Mouse (Mus musculus): ENCODE results near the gene Rhoh. TPM values are rescaled to one million over a fixed set of nuclear protein-coding genes. Genes with fewer than 3 reads are reported as not detected.

The Rhoh gene
- total and polyA plus RNA-seq, 3 experiments: 12.1 to 22.1 (median 18.9) TPM

DNA sequence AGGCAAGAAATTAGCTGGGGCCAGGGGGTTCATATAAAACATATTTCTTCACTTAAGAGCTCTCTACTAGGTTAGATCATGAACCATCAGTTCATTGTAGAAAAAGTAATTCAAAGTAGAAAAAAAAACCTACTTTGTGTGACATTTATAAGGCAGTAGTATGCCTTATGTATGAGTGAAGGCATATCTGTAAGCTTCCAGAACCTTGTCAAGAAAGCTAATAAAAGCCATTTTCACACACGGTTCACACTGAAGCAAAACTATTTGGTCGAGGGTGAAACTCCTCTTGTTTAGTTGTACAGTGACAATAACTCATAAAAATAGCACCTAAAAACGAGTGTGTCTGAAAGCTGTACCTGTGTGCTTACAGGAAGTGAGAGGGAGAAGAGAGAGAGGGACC, 5.4 kb upstream of the Rhoh start:
- Histone ChIP-seq H3K79me2 (replicated peaks; ENCODE audit: control insufficient read depth, extremely low read depth, insufficient read depth, poor library complexity, severe bottlenecking) (no peaks in the 10 kb centered on the region), H3K9me3 (replicated peaks; ENCODE audit: low read length) (no peaks in the 10 kb centered on the region), H3K27ac (ENCODE audit: insufficient read depth, low read depth) (peak overlapping the region; percentile 71; the same call in 1 of the 2 replicates), H3K27me3 (replicated peaks) (no peaks in the 10 kb centered on the region), H3K36me3 (replicated peaks in 1 of 2; ENCODE audit: control insufficient read depth in 1 of 2, insufficient read depth in 1 of 2, low read length in 1 of 2) (no peaks in the 10 kb centered on the region), H3K4me1 (ENCODE audit: control insufficient read depth in 1 of 2, insufficient read depth in 2 of 2) (peaks cover 12 to 53% of the 10 kb centered on the region in 2 experiments), H3K9ac (ENCODE audit: insufficient read depth, low read depth) (no peak overlapping the region), H3K4me2 (ENCODE audit: insufficient read depth, low read depth, poor library complexity, severe bottlenecking) (peak overlapping the region; percentile 68; the same call in 1 of the 2 replicates), H3K4me3 (replicated peaks in 1 of 3; ENCODE audit: low read depth in 2 of 3, low read length in 2 of 3, poor library complexity in 1 of 3) (no peak overlapping the region)
- no peak for DNase-seq (ENCODE audit: extremely low read depth)
- in situ Hi-C loops (cut with MboI; ENCODE audit: low pct_ligation_motif_present, low pct_unique_long_range_greater_than_20kb, low sequenced_read_pairs) (no loop called here), dilution Hi-C loops (cut with MboI; ENCODE audit: extremely low pct_ligation_motif_present, extremely low pct_unique_long_range_greater_than_20kb, low sequenced_read_pairs) (no loop called here)
- TF ChIP-seq BHLHE40 (IDR thresholded peaks at IDR 0.05; ENCODE audit: low read depth, low read length) (no peak), SMC3 (IDR thresholded peaks at IDR 0.05; ENCODE audit: low read depth, low read length) (no peak), RAD21 (IDR thresholded peaks at IDR 0.05; ENCODE audit: low read depth, low read length) (no peak), MYC (IDR thresholded peaks at IDR 0.05; ENCODE audit: low read depth, low read length) (no peak)

DNA sequence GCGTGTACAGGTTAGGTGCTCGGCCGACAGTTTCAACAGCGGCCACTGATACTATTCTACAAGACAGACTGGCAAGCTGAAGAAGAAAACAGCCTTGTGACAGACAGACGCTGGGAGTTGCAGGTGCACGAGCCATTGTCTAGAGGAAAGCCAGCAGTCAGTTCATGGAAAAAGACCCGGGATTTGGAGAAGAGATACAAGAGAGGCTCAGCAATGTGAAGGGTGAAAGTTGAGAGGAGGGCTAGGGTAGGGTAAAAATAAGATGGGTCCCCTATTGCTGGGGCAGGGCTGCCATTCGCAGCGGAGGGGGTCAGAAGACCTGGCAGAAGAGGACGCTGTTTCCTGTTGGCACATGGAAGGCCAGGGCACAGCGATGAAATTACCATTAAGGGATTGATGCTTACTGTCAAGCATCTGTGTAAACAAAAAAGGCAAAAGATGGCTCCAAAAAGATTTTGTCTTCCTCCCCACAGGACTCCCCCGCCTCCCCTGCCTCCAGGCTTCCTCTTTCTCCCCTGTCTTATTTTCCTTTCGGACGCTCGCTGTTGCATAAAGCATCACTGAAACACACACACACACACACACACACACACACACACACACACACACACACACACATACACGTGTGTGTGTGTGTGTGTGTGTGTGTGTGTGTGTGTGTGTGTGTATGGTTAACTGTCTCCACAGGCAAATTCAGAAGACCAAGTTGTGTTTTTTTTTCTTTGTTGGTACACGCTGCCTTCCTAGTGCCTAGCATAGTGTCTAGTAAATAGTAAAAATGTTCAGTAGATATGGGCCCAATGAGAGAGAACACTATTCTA, 4.2 kb upstream of the Rhoh start:
- Histone ChIP-seq H3K79me2 (replicated peaks; ENCODE audit: control insufficient read depth, extremely low read depth, insufficient read depth, poor library complexity, severe bottlenecking) (no peaks in the 10 kb centered on the region), H3K9me3 (replicated peaks; ENCODE audit: low read length) (no peaks in the 10 kb centered on the region), H3K4me1 (ENCODE audit: control insufficient read depth in 1 of 2, insufficient read depth in 2 of 2) (peaks cover 18 to 65% of the 10 kb centered on the region in 2 experiments), H3K27ac (ENCODE audit: insufficient read depth, low read depth) (peak overlapping the region; percentile 71), H3K4me3 (replicated peaks in 1 of 3; ENCODE audit: low read depth in 2 of 3, low read length in 2 of 3, poor library complexity in 1 of 3) (no peak overlapping the region), H3K4me2 (ENCODE audit: insufficient read depth, low read depth, poor library complexity, severe bottlenecking) (peak overlapping the region; percentile 59), H3K9ac (ENCODE audit: insufficient read depth, low read depth) (peak overlapping the region; percentile 37), H3K27me3 (replicated peaks) (no peaks in the 10 kb centered on the region), H3K36me3 (replicated peaks in 1 of 2; ENCODE audit: control insufficient read depth in 1 of 2, insufficient read depth in 1 of 2, low read length in 1 of 2) (no peaks in the 10 kb centered on the region)
- dilution Hi-C loops (cut with MboI; ENCODE audit: extremely low pct_ligation_motif_present, extremely low pct_unique_long_range_greater_than_20kb, low sequenced_read_pairs) (no loop called here), in situ Hi-C loops (cut with MboI; ENCODE audit: low pct_ligation_motif_present, low pct_unique_long_range_greater_than_20kb, low sequenced_read_pairs) (no loop called here)
- DNase-seq (ENCODE audit: extremely low read depth): no peak
- TF ChIP-seq ETS1 (conservative IDR thresholded peaks at IDR 0.05; ENCODE audit: low read depth, low read length): no peak
- TF ChIP-seq RAD21 (IDR thresholded peaks at IDR 0.05; ENCODE audit: low read depth, low read length): no peak
- peak; percentile 53; the same call in 1 of the 2 replicates for TF ChIP-seq SIN3A (IDR thresholded peaks at IDR 0.05; ENCODE audit: low read length)
- TF ChIP-seq ELF1 (IDR thresholded peaks at IDR 0.05; ENCODE audit: low read depth, low read length): peak; percentile 23; the same call in 1 of the 2 replicates
- TF ChIP-seq PAX5 (IDR thresholded peaks at IDR 0.05; ENCODE audit: low read length): no peak
- no peak for TF ChIP-seq CTCF (conservative IDR thresholded peaks at IDR 0.05 in 1 of 2, IDR thresholded peaks at IDR 0.05 in 1 of 2; ENCODE audit: low read depth in 2 of 2, low read length in 2 of 2)
- TF ChIP-seq E2F4 (IDR thresholded peaks at IDR 0.05; ENCODE audit: insufficient replicate concordance, low read depth, low read length): no peak
- peak; percentile 72 for TF ChIP-seq BHLHE40 (IDR thresholded peaks at IDR 0.05; ENCODE audit: low read depth, low read length)
- peak; percentile 36 for TF ChIP-seq TCF12 (IDR thresholded peaks at IDR 0.05; ENCODE audit: low read depth, low read length)
- no peak for TF ChIP-seq JUND (conservative IDR thresholded peaks at IDR 0.05; ENCODE audit: low read depth, low read length)
- no peak for TF ChIP-seq KAT2A (IDR thresholded peaks at IDR 0.05; ENCODE audit: insufficient replicate concordance, low read length)
- no peak for TF ChIP-seq USF2 (conservative IDR thresholded peaks at IDR 0.05; ENCODE audit: low read depth, low read length)
- peak; percentile 25; the same call in 1 of the 2 replicates for TF ChIP-seq EP300 (IDR thresholded peaks at IDR 0.05; ENCODE audit: low read length)
- no peak for TF ChIP-seq HCFC1 (IDR thresholded peaks at IDR 0.05; ENCODE audit: low read depth, low read length)
- no peak for TF ChIP-seq NELFE (IDR thresholded peaks at IDR 0.05; ENCODE audit: low read depth, low read length)
- no peak for TF ChIP-seq MAFK (IDR thresholded peaks at IDR 0.05; ENCODE audit: insufficient replicate concordance, low read length)
- peak; percentile 53; the same call in 1 of the 2 replicates for TF ChIP-seq IRF4 (IDR thresholded peaks at IDR 0.05; ENCODE audit: low read depth, low read length)
- no peak for TF ChIP-seq ZMIZ1 (IDR thresholded peaks at IDR 0.05; ENCODE audit: low read depth, low read length)
- TF ChIP-seq ZNF384 (IDR thresholded peaks at IDR 0.05; ENCODE audit: low read depth, low read length): no peak
- no peak for TF ChIP-seq POLR2A (IDR thresholded peaks at IDR 0.05; ENCODE audit: low read depth, low read length)
- TF ChIP-seq MYC (IDR thresholded peaks at IDR 0.05; ENCODE audit: low read depth, low read length): peak; percentile 46; the same call in 1 of the 2 replicates
- no peak for TF ChIP-seq USF1 (IDR thresholded peaks at IDR 0.05; ENCODE audit: low read depth, low read length)
- no peak for TF ChIP-seq CHD2 (IDR thresholded peaks at IDR 0.05; ENCODE audit: low read length)
- no peak for TF ChIP-seq GABPA (IDR thresholded peaks at IDR 0.05; ENCODE audit: insufficient replicate concordance, low read depth, low read length)
- TF ChIP-seq TBP (conservative IDR thresholded peaks at IDR 0.05; ENCODE audit: low read depth, low read length): no peak
- peak; percentile 30; the same call in 1 of the 2 replicates for TF ChIP-seq MAZ (IDR thresholded peaks at IDR 0.05; ENCODE audit: low read depth, low read length)
- TF ChIP-seq JUN (IDR thresholded peaks at IDR 0.05; ENCODE audit: insufficient read depth, low read depth, low read length): no peak
- TF ChIP-seq RCOR1 (conservative IDR thresholded peaks at IDR 0.05; ENCODE audit: low read depth, low read length): no peak
- TF ChIP-seq MXI1 (IDR thresholded peaks at IDR 0.05; ENCODE audit: low read depth, low read length): no peak
- TF ChIP-seq SMC3 (IDR thresholded peaks at IDR 0.05; ENCODE audit: low read depth, low read length): no peak
- no peak for TF ChIP-seq MEF2A (IDR thresholded peaks at IDR 0.05; ENCODE audit: borderline replicate concordance, low read depth, low read length)

Measured in CH12.LX (cell line).